Mouse (Mus musculus): ENCODE data around the gene Hoxd8.
A peak's percentile ranks its signal among the peaks of the same experiment; 100 is the strongest.

Hoxd8 gene

DNA sequence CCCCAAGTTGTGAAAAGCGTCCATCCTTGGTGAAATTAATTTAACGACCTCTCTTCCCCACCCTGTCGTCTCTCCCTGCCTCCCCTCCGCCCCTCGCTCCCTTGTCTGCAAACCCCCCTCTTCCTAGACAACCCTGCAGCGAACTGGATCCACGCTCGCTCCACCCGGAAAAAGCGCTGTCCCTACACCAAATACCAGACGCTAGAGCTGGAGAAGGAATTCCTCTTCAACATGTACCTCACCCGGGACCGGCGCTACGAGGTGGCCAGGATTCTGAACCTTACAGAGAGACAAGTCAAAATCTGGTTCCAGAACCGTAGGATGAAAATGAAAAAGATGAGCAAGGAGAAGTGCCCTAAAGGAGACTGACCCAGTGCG is 5.4 kb upstream of the Hoxd8 start:
- DNase-seq (ENCODE audit: low spot score) = no peak

DNA sequence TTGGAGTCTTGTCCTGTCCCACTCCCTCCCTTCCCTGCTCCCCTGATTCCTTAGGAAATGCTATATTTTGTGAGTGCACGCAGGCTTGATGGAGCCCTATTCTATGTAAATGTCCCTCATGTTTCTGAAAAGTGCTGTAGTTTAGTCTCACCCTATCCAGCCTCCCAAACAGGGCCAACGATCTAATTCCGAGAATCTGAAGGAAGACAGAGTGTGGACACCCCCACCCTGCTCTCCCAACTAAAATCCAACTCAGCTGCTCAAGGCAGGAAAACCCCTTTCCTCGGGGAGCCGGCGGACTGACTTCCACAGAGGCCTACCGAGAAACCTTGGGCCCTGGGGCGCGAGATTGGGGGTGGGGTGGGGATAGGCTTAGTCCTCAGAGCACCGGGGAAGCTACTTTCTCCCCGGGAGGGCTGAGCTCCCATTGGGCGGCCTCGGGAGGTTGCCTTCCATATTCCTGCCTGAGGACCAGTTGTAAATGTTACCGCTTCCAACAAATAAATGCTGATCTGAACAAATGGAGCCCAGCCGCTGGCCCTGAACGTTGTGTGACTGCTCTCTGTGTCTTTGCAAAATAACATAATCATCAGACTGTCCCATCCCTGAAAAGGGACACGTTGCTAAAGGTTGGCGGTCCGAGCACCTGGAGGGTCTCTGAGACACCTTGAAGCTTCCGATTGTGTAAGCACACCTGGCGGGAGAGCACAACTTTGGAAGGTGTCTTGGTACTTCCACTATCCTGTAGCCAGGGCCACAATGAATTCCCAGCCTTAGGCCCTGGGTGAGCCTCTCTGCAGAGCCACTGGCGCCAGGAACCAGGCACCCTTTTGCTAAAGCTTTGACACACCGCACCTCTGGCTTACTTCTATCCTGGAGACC is 4.5 kb upstream of the Hoxd8 start:
- no peak for DNase-seq (ENCODE audit: low spot score)

DNA sequence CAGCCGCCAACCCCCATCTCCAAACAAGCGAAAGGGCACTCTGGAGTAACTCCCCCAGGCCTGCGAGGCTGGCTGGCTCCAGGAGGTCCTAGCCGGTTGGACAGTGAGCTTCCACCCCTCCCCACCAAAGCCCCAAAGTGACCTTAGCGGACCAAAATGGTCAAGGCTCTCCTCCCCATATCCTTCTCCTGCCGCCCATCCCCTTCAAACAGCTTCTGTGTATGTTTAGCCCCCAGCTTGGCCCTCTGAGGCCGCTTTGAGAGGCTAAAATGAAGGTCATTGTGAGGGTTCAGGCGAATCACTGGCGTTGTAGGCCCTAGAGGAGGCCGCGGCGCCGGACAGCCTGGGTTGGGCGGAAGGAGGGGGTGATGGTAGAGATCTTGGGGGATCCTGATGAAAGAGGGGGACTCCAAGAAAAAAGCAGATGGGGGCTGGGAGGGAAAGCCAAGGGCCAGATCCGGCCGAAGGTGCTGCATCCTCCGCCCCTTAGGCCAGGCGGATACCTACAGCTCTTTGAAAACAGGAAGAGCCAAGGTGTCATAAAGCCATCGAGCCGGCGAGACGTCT is 3.8 kb upstream of the Hoxd8 start:
- DNase-seq (ENCODE audit: low spot score) = no peak

DNA sequence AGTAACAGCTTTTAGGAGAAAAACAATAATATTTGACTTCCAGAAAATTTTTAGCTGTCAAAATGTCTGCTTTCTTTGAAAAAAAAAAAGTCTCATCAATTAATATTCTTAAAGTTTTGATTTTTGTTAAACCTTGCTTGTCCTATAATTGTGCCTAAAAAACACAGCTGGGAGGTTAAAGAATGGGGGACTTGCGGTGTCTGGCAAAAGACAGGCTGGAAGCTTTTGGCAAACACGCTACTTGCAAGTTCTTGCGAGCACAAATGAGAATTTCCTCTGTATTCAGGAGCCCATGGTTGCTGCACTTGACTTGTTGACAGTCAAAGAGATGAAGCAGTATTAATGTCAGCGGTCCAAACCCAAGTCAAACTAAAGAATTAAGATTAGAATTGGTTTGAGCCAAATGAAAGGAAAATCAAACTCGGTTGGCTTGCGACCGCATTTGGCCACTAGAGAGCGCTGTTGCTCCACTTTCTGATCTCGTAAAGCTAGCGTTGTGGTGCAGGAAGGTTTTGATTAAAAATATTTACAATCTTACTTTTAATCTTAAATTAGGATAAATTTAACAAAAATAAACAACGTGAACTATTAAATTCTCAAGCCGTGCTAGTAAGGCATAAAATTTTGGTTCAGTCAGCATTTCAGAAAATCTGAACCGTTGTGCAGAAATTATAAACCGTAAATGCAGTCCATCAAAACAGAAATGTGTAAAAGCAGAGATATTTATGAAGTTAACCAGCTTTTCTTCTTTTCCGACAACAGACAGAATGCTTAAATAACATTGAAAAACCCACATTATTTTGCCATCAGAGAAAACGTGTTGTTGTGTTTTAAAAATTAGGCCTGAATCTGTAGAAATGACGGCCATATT is 2.2 kb upstream of the Hoxd8 start:
- DNase-seq (ENCODE audit: low spot score) = no peak

DNA sequence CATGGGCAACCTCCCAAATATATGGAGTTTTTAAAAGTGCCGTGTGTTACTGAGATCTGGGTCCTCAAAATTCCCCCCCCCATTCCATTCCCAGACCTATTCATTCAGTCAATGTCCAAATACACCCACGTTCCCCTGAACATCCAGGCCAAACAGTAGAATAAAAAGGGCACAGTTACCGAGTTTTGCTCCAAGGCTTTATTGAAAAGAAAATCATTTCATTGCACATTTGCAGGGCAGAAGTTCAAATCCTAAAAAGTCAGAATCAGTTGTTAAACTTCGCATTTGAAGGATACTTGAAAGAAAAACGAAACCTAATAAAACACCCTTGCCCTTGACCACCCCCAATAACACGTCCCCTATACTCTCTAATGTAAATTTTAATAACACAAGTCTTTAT is 1.6 kb upstream of the Hoxd8 start:
- DNase-seq (ENCODE audit: low spot score) = no peak

DNA sequence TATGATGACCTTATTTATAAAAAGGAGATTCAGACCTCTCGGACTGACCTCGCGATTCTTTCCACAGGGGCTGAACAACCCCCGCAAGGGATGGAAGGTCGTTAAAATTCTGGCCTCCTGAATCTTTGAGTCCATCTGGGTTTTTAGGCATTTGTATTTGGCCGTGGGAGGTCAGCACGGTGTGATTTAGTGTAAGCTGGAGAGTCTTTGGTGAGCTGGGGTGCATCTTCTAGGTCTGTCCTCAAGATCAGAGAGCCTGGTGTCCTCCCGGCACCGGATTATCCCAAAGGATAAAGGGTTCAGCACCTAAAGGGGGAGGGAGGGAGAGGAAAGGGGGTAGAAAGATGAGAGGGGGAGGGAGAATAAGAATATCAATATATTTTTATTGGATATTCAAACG is 1.1 kb upstream of the Hoxd8 start:
- DNase-seq (ENCODE audit: low spot score) = no peak

DNA sequence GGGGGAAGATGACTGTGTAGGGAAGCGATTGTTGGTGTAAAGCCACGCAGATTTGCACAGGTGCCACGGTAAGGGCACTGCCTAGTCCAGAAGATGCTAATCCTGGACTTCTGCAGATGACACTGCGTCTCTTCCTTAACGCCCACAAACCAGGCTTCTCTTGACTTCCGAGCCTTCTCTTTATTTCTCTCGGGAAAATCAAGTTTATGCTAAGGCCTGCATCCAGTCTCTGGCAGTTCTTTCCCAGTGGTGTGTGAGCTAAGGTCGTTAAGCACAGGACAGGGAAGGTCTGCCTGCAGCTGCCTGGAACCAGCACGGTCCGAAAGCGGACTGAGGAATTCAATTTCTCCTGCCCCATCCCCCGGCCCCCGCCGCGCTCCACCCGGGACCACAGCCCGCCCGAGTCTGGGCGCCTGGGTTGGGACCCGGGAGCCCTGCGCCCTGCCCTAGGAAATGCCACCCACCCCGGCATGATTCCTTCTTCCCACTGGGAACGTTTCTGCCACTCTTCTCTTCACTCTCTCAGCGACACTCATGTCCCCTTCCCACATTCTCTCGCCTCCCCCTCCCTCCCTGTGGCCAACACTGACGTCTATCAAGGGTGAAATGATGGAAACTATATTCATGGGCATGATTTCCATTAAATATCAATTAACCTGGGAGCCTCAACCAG is 559 bp upstream of the Hoxd8 start:
- no peak for DNase-seq (ENCODE audit: low spot score)

DNA sequence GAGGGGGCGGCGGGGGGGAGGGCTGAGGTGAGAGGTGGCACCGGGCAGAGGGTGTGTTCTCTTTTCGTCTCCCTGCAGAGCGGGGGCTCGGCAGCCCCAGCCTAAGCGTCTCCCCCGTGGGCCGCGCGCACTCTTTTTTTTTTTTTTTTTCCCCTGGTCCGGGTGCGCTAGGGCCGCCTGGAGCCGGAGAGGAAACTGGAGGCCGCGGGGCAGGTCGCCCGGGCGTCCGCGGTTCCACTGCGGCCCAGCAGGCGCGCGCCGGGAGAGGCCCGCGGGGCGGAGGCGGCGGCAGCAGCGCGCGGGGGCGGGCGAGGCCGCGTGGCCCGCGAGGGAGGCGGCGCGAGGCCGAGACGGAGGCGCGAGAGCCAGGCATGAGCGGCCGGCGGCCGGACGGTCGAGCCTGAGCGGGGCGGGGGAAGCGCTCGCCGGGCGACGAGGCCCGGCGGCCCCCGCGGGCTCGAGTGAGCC is 618 bp downstream of the Hoxd8 start:
- no peak for DNase-seq (ENCODE audit: low spot score)

DNA sequence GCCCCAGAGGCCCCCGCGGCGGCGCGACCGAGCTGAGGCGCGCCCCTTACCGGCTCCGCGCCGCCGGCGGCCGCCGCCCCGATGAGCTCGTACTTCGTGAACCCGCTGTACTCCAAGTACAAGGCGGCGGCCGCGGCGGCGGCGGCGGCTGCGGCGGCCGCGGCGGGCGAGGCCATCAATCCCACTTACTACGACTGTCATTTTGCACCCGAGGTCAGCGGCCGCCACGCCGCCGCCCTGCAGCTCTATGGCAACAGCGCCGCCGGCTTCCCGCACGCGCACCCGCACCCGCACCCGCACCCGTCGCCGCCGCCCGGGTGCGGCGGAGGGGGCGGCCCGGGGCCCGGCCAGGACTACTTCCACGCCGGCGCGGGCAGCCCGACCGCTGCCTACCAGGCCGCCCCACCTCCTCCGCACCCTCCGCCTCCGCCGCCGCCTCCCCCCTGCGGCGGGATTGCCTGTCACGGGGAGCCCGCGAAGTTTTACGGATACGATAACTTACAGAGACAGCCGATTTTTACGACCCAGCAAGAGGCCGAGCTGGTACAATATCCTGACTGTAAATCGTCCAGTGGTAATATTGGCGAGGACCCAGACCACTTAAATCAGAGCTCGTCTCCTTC is 1.2 kb downstream of the Hoxd8 start:
- peak; percentile 51 for DNase-seq (ENCODE audit: low spot score)

DNA sequence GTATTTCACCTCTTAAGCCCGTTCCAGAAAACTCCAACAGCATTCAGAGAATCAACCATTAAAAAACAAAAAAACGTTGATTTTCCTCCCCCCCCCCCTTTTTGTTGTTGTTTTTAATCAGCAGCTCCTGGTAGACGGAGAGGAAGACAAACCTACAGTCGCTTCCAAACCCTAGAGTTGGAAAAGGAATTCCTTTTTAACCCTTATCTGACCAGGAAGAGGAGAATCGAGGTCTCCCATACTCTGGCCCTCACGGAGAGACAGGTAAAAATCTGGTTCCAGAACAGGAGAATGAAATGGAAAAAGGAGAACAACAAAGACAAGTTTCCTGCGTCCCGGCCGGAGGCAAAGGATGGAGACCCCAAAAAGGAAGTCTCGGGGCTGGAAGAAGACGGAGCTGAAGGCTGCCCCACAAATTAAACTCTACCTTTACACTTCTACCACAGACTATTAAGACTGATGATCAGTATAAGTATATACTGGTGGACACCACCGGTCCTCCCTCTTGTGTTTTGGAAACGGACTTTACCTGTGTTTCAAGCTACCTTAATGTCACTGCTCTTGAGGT is 2.1 kb downstream of the Hoxd8 start:
- no peak for DNase-seq (ENCODE audit: low spot score)

DNA sequence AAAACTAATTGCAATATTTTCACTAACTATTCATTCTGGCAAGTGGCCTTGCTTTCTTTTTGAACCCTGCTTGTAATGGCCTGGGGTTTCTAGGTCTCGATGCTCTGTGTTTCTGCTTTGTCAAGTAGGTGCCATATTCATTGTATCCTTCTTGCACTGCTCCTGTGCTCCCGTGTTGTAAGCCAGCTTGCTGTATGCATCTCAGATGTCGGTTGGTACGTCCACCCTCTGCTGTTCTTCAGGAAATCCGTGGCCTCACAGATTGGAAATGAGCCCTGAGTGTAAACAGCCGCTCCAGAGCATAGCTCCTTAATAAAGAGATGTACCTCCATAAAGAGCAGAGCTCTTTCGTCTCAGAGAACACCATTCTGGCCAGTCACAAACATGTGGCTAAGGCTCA is 3.2 kb downstream of the Hoxd8 start:
- no peak for DNase-seq (ENCODE audit: low spot score)

DNA sequence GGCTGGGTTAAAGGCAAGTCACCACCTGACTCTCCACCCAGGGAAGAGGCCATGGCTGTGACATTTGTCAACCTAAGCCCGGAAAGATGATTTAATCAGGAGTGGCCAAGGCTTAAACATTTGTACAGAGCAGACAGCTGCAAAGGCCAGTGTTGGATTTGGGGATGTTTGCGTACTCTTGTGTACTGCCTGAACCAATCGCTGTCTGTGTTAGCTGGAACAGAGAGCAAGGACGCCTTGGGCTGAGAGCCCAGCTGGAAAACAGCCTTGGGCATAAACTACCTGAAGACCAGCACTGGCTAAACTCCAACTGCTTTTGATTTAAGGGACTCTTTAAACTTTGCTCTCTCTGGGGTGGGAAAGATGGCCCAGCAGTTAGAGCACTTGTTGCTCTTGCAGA is 4.3 kb downstream of the Hoxd8 start:
- no peak for DNase-seq (ENCODE audit: low spot score)

DNA sequence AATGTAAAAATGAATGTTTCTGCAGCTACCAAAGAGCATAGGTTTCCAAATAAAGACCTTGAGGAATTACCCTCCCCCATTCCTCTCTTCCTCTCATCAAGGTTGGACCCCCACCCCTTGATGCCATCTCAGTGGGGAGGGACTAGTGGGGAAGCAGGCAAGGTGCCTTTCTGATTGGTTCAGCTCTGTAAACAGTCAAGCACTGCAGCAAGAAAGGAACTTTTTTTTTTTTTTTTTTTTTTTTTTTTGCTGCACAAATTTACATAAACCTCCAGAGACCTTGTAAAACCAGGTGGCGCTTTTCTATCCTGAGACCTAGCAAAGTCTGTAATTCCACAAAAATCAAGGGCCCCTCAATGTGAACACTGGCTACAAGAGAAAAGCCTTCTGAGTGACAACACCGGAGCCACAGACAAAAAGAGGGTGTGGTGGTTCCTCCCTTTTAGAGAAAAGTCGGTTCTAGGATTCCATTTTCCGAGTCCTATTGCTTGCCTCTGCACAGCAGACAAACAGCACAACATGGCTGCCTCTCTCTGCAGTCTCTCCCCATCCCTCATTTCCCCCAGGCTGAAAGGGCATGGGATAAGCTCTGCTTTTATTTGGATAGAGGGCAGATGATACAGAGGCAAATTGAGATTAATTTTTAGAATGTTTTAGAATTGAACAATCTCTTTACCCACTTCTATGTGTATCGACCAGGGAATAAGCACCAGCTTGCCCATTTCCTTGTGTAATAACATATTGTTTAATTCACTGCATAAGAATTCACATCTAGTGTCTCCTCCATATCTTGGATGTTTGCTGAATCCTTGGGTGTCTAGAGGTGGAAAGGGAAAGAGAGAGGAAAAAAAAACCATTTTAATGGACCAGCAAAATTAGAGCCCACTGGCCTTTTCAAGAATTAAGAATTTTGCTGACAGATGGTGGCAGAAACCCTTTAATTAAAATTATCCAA is 5.3 kb downstream of the Hoxd8 start:
- DNase-seq (ENCODE audit: low spot score) = no peak

DNA sequence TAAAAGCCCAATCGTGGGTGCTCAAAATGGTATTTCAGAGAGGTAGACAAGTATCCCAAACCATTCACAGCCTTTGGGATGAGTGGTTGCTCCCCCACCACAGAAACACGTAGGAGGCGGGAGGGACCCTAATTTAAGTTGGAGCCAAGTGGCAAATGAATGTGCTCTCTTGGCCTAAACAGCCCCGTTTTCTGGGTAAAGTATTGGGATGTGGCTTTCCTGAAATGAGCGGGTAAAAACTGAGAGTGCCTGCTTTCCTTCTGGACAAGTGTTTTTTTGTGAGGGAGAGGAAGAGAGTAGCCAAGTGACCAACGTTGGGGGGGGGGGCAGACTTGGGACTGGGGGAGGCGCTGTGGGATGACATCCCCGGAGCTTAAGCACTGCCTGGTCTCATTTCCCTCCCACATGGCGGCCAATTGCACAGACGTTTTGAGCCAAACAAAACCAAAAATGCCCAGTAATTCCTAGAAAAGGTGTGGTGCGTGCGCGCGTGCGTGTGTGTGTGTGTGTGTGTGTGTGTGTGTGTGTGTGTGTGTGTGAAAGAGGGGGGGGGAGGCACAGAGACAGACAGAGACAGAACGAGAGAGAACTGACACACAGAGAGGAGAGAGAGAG is 6.6 kb downstream of the Hoxd8 start:
- no peak for DNase-seq (ENCODE audit: low spot score)

DNA sequence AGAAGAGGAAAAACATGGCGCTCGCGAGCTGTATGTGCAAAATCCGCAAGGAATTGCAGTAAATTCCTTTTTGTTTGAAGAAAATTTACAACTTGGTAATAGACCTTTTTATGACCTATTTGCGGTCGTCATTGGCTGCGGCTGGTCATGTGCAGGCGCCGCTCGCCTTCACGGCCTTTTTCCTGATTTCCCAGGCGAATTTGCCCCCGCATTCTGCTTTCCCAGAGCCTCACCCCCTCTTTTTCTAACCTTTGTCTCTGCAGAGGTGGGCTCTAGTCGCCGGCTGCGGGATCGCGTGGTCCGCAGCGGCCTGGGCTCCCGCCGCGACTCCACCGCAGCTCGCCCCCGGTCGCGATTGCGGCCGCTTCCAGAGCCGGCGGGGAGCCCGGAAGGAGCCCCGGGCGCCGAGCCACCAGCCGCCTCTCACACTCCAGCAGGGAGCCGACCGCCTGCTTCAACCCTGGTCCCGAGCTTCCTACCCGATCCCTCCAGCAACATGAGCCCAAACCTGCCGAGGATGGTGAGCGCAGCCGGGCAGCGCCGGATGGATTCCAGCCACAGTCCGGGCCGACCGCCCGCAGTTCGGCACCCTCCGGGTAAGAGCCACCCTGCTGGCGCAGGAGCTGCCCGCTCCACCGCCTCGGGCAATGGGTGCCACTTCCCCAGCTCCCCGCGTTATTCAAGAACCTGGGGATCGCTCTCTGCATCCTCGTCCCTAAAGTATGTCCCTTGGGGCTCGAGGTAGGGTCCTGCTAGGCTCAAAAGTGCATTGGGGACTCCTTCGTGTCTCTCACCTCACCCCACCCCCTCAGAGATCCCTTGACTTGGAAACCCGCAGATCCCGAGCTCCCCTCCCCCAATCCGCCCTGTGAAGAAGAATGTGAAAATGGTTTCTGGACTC is 7.6 kb downstream of the Hoxd8 start, which contains the start of the genes Hoxd3 and Hoxd4:
Gene Hoxd3 (plus strand): TSS at position 207 of the 901 bp plus-strand sequence.
Gene Hoxd4 (plus strand): TSS at position 209 of the 901 bp plus-strand sequence.
- no peak for DNase-seq (ENCODE audit: low spot score)

DNA sequence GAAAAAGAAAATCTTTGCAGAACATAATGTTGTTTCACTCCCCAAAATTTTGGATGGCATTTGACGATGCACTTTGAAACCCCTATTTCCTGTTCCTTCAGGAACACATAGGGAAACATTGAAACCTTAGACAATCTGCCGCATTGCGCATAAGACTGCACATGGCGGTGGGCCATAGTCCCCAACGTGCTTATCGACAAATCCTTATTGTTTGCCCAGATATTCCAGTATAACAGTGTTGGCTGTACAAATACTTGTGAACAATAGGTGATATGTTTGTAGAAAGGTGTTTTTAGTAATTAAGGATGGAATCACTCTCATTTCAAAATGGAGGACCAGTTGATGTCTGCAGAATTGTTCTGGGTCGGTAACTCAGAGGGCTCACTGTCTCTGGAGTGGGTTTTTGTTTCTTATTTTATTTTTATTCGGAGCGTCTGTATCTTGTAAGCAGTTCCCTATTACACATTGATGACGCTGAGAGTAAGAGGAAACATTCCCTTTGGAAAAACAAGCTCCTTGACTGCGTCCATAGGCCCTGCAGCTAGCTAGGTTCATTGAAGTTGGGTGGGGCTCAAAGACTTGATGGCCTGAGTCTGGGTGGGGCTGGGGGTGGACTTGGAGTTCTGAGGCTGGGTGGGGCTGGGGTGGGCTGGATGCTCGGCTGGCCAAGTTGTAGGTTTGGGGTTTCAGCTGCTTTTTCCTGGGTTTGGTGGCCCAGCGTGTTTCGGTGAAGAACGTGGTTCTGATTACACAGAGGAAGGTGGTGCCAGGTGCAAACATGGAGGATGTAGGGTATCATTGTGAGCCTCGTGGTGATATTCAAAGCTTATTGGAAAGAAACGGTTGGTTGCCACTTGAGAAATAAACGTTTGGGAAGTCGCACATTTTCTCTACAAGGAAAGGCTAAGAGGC is 9.1 kb downstream of the Hoxd8 start:
- no peak for DNase-seq (ENCODE audit: low spot score)

DNA sequence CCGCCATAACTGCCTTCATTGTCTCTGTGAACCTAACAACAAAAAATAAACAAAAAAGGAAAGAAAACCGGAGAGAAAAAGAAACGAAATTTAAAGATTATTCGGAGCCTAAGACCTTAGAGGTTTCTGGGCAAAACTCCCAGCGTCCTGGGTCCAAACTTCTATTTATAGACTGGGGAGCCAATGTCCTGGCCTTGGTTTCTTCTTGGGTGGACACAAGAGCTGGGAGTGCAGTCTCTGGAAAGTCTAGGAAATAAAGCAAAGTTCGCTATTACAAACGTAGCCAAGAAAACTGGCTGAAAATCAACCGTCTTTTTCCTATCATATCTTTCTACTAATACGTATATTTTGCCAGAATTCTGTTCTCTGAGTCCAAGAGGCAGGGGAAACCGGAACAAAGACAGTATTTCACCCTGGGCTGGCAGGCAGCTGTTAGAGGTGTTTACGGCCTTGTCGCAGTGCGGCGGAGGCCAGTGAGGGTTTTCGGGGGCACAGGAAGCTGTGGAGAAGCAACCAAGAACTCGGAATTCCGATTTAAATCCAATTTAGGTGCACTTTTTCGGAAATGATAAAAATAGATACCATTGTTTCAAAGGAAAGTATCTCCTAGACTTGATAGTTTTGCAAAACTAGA is 9.9 kb downstream of the Hoxd8 start:
- DNase-seq (ENCODE audit: low spot score) = no peak
